Mouse (Mus musculus) heart, embryonic 16.5 days (tissue): ENCODE data around the gene Tyrp1. TPM values are rescaled to one million over a fixed set of nuclear protein-coding genes. Genes with fewer than 3 reads are reported as not detected.

Experiments
- ATAC-seq: fragments of 200-750 bp; cut with Nextera tagmentation; replicated peaks from 2 replicates; pipeline ENCODE4 v1.8.0; 2017; ENCODE audit warnings: moderate number of reproducible peaks; ENCODE audit not compliant: insufficient read depth, low FRiP score; ENCODE audit errors: extremely low read depth
- H3K27ac ChIP-seq: fragments of 300-500 bp; sonication (generic); 2 replicates; pipeline ENCODE4 v1.5.1; 2014; ENCODE audit warnings: mild to moderate bottlenecking, low read length, control low read depth, moderate library complexity
- H3K27me3 ChIP-seq: fragments of 300-500 bp; sonication (generic); 2 replicates; pipeline ENCODE4 v1.6.1; 2014; ENCODE audit warnings: low read length, mixed read lengths; ENCODE audit not compliant: control insufficient read depth, insufficient read depth
- H3K36me3 ChIP-seq: fragments of 300-500 bp; sonication (generic); 2 replicates; pipeline ENCODE4 v1.6.1; 2014; ENCODE audit not compliant: control insufficient read depth, insufficient read depth
- H3K4me1 ChIP-seq: fragments of 300-500 bp; sonication (generic); 2 replicates; pipeline ENCODE4 v1.6.1; 2014; ENCODE audit warnings: low read length, mixed read lengths; ENCODE audit not compliant: control insufficient read depth, insufficient read depth
- H3K4me2 ChIP-seq: fragments of 300-500 bp; sonication (generic); 2 replicates; pipeline ENCODE4 v1.6.1; 2014; ENCODE audit warnings: low read depth, mild to moderate bottlenecking, control low read depth, low read length
- H3K4me3 ChIP-seq: fragments of 300-500 bp; sonication (generic); 2 replicates; pipeline ENCODE4 v1.5.1; 2014; ENCODE audit warnings: mild to moderate bottlenecking, control low read depth, low read length
- H3K9ac ChIP-seq: fragments of 300-500 bp; sonication (generic); 2 replicates; pipeline ENCODE4 v1.6.1; 2014; ENCODE audit warnings: low read length, control low read depth
- H3K9me3 ChIP-seq: fragments of 300-500 bp; sonication (generic); replicated peaks from 2 replicates; pipeline ENCODE4 v1.6.1; 2016; ENCODE audit warnings: low read length; ENCODE audit not compliant: control insufficient read depth
- WGBS: fragments of 180-500 bp; shearing (Covaris S2); extraction: QIAGEN DNeasy Blood & Tissue Kit; methylation state at CpG from one replicate; pipeline ENCODE4 v1.1.7; 2014; 5-methylcytosine and 5-hydroxymethylcytosine counted together
- polyA plus RNA-seq: library from polyadenylated mRNA; unstranded; fragments of >200 nt; fragmentation: Nextera tagmentation; extraction: Ambion mirVana; gene quantifications from 2 replicates; pipeline ENCODE4 v1.2.1, GENCODE M21; 2015

The Tyrp1 gene
- polyA plus RNA-seq, 1 experiment from 2014 or later, result 0.47 TPM

DNA sequence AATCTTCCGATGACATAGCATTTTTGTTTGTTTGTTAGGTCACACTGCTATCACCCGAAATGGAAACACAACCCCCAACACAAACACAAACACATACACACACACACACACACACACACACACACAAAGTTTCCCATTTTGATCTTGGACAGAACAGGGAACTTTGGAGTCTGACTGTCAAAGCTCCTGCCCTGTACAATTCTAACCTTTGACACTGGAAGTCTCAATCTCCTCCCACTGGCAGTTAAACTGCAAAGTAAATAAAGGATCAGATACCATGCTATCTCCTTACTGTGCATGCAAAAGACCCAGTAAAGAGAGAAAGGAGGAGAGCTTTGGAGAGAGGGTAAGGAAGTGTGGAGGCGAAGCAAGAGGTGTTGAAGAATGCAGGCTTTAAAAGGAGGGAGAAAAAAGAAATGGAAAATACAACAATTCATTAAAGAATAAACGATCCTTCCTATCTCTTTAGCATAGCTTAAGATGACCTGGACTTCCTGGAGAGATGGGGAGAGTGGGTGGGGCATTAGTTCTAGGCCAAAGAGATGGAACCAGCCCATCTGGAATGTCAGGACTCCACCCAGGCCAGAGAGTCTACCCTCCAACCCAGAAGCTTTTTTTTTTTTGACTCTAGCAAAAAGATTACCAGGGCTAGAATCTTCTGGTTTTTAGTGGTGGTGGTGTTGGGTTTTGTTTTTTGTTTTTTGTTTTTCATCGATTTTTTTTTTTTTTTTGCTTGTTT is 40.4 kb downstream of the Tyrp1 start:
- Histone ChIP-seq H3K36me3 (no peaks in the 10 kb centered on the region), H3K4me3 (no peak overlapping the region), H3K27ac (no peak overlapping the region), H3K27me3 (no peaks in the 10 kb centered on the region), H3K4me1 (no peaks in the 10 kb centered on the region), H3K9ac (no peak overlapping the region), H3K9me3 (no peaks in the 10 kb centered on the region), H3K4me2 (no peak overlapping the region)
- 47% methylated on average over 5 of the region's 5 CpGs for WGBS
- ATAC-seq, result no peak

DNA sequence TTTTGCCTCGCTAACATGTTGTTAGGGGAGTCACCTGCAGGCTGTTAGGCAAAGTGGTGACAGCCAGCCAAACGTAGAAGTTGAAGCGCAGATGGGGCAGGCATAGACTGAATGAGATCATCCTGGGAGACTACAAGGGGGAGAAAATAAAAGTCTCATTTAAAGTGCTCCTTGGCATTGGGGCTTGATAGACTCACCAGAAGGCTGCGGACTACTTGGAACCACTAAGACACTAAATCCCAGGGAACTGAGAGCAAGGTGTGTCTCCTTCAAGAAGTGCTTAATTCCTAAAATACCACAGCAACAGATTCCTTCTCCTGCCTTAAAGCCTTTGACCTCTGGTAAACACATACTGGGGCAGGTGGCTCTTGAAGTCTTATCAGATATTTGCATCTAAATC is 41.1 kb downstream of the Tyrp1 start:
- Histone ChIP-seq H3K27me3 (no peaks in the 10 kb centered on the region), H3K27ac (no peak overlapping the region), H3K4me1 (no peaks in the 10 kb centered on the region), H3K36me3 (no peaks in the 10 kb centered on the region), H3K9me3 (no peaks in the 10 kb centered on the region), H3K4me2 (no peak overlapping the region), H3K4me3 (no peak overlapping the region), H3K9ac (no peak overlapping the region)
- WGBS, result 40% methylated on average over 4 of the region's 4 CpGs
- no peak for ATAC-seq

DNA sequence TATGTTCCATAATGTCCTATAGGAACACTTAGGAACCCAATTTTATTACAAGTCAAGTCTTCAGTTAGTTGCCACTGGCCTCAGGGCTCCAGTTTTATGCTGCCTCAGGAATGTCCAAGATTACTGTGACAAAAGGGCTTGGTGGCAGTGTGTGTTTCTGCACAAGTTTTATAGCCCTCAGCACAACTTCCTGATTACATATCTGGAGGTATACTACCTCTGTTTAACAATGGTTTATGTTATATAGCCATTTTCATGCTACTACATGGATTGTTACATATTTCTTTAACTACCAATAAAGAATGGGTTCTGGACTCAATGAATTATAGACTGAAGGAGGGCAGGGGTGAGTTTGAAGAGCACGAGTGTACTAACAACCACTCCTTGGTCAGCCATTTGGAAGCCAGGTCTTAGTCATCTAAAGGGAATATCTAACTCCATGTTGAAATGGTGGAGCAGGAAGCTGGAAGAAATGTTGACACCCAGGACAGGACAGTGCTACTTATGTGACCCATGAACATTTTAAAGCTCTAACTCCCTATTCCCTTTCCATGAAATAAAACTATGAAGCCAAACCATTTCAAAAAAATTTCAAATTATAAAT is 48.2 kb downstream of the Tyrp1 start:
- Histone ChIP-seq H3K4me2 (no peak overlapping the region), H3K27ac (no peak overlapping the region), H3K9me3 (no peaks in the 10 kb centered on the region), H3K36me3 (no peaks in the 10 kb centered on the region), H3K9ac (no peak overlapping the region), H3K4me3 (no peak overlapping the region), H3K27me3 (no peaks in the 10 kb centered on the region), H3K4me1 (no peaks in the 10 kb centered on the region)
- ATAC-seq, result no peak
- WGBS, result 81% methylated on average over 1 of the region's 1 CpGs

DNA sequence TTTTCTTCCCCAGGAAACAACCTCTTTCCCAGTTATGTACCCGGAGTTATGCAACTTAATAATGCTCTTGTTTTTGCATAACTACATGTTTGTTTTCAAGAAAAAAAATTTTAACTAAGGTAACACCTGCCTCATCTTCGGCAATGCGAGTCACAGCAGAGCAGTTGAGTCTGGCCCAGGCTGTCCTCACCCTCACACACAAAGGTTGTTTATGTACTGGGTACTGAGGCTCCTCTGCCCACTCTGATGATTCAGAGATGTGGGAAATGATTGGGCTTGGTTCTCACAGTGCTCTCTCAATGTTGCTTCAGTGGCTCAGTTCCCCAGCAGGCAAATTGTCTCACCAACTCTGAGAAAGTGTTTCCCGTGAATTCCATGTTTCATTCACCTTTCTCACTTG is 52.7 kb downstream of the Tyrp1 start:
- 65% methylated on average over 4 of the region's 4 CpGs for WGBS
- Histone ChIP-seq H3K4me1 (no peaks in the 10 kb centered on the region), H3K27me3 (no peaks in the 10 kb centered on the region)

DNA sequence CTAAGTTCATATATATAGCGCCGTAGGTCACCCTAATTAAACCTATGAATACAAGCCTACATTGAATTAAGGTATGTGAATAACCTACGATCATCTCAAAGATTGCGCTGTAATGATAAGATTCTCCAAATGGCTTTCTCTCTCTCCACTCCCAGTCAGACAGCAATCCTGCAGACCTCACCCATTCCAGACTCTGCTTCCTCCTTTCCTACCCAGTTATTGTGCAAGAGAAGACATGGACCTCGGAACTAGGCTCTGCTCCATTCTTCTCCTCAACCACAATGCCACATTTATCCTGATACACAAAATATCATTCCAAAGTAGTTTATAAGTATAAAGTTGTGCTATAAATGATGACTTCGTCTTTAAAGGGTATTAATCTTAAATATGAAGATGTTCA is 57.1 kb downstream of the Tyrp1 start:
- no peak overlapping the region for H3K27ac ChIP-seq
- no peak overlapping the region for H3K9ac ChIP-seq
- no peak for ATAC-seq
- H3K27me3 ChIP-seq, result no peaks in the 10 kb centered on the region
- no peak overlapping the region for H3K4me2 ChIP-seq
- WGBS, result 87% methylated on average over 6 of the region's 6 CpGs
- H3K4me3 ChIP-seq, result no peak overlapping the region
- no peaks in the 10 kb centered on the region for H3K4me1 ChIP-seq
- no peaks in the 10 kb centered on the region for H3K36me3 ChIP-seq
- H3K9me3 ChIP-seq, result no peaks in the 10 kb centered on the region

More for the DNA sequence above, 52.7 kb downstream of the Tyrp1 start:
- no peaks in the 10 kb centered on the region for H3K9me3 ChIP-seq
- no peak for ATAC-seq
- H3K27ac ChIP-seq, result no peak overlapping the region
- H3K4me3 ChIP-seq, result no peak overlapping the region
- no peak overlapping the region for H3K4me2 ChIP-seq
- no peak overlapping the region for H3K9ac ChIP-seq
- no peaks in the 10 kb centered on the region for H3K36me3 ChIP-seq

DNA sequence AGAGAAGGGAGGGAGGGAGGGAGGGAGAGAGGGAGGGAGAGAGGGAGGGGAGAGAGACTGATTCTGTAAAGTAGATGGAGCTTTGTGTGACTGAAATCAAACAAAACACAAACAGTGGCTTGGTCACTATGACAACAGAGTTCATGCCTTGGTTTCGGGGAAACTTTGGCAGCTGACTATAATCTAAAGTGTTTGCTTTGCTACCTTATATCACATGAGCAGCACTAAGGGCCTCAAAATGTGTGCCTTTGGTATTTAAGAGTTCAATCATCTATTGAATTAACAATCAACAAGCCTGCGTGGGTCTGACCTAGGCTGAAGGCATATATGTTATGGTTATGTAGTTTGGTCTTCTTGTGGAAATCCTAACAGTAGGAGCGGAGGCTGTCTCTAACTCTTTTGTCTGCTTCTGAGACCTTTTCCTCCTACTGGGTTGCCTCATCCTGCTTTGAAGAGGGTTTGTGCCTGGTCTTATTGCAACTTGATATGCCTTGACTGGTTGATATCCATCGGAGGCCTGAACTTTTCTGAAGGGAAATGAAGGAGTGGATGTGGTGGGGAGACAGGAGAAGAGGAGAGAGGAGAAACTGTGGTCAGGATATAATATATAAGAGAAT is 61.5 kb downstream of the Tyrp1 start:
- Histone ChIP-seq H3K9ac (no peak overlapping the region), H3K27ac (no peak overlapping the region)

More for the DNA sequence above, 61.5 kb downstream of the Tyrp1 start:
- no peak overlapping the region for H3K4me2 ChIP-seq
- no peak overlapping the region for H3K4me3 ChIP-seq
- 55% methylated on average over 4 of the region's 4 CpGs for WGBS
- H3K4me1 ChIP-seq, result no peaks in the 10 kb centered on the region
- ATAC-seq, result no peak
- H3K9me3 ChIP-seq, result no peaks in the 10 kb centered on the region
- H3K36me3 ChIP-seq, result no peaks in the 10 kb centered on the region
- H3K27me3 ChIP-seq, result no peaks in the 10 kb centered on the region

Other genes with a start within 250 kb of the Tyrp1 start
- gene Lurap1l, start 76.5 kb downstream of the Tyrp1 start, polyA plus RNA-seq, result 2.9 and 3.8 TPM in 2 replicates